Mouse (Mus musculus): ENCODE measurements around the gene Slc12a6. TPM values are rescaled to one million over a fixed set of nuclear protein-coding genes. Genes with fewer than 3 reads are reported as not detected.

Slc12a6 gene
- total and polyA plus RNA-seq, 2 experiments from 2014 or later = 14.1 to 69.7 TPM

- TF ChIP-seq CTCF (IDR thresholded peaks at IDR 0.05) = no peak
- Histone ChIP-seq H3K27ac (ENCODE audit: low read depth, low read length) (no peak overlapping the region), H3K4me1 (ENCODE audit: insufficient read depth, low read length) (no peaks in the 10 kb centered on the region; the same call in 1 of the 2 replicates), H3K4me2 (ENCODE audit: low read depth, low read length, poor library complexity, severe bottlenecking) (no peak overlapping the region), H3K36me3 (ENCODE audit: insufficient read depth, low read length) (peaks cover 41% of the 10 kb centered on the region), H3K4me3 (ENCODE audit: low read depth, low read length) (no peak overlapping the region), H3K27me3 (ENCODE audit: insufficient read depth, low read length) (no peaks in the 10 kb centered on the region), H3K9me3 (ENCODE audit: low read length) (no peaks in the 10 kb centered on the region), H3K9ac (replicated peaks; ENCODE audit: low read length, poor library complexity, severe bottlenecking) (no peak overlapping the region)
- DNase-seq (ENCODE audit: low spot score) (no peak), ATAC-seq (ENCODE audit: low FRiP score) (no peak)
- 93% methylated on average over 5 of the region's 5 CpGs for WGBS
Measured at GRCm38 (mm10) chr2:112245307-112245706, 20.3 kb upstream of the Slc12a6 start.

GRCm38 (mm10) chr2:112246193-112246592 is 19.4 kb upstream of the Slc12a6 start:
- Histone ChIP-seq H3K36me3 (ENCODE audit: insufficient read depth, low read length) (peaks cover 41% of the 10 kb centered on the region), H3K4me1 (ENCODE audit: insufficient read depth, low read length) (no peaks in the 10 kb centered on the region; the same call in 1 of the 2 replicates), H3K9ac (replicated peaks; ENCODE audit: low read length, poor library complexity, severe bottlenecking) (no peak overlapping the region), H3K9me3 (ENCODE audit: low read length) (no peaks in the 10 kb centered on the region), H3K4me3 (ENCODE audit: low read depth, low read length) (no peak overlapping the region), H3K4me2 (ENCODE audit: low read depth, low read length, poor library complexity, severe bottlenecking) (no peak overlapping the region), H3K27me3 (ENCODE audit: insufficient read depth, low read length) (no peaks in the 10 kb centered on the region), H3K27ac (ENCODE audit: low read depth, low read length) (no peak overlapping the region)
- WGBS = 90% methylated on average over 6 of the region's 6 CpGs
- TF ChIP-seq CTCF (IDR thresholded peaks at IDR 0.05) = no peak
- ATAC-seq (ENCODE audit: low FRiP score) (no peak), DNase-seq (ENCODE audit: low spot score) (no peak)

GRCm38 (mm10) chr2:112247323-112247722 is 18.3 kb upstream of the Slc12a6 start:
- no peak for TF ChIP-seq CTCF (IDR thresholded peaks at IDR 0.05)
- Histone ChIP-seq H3K4me2 (ENCODE audit: low read depth, low read length, poor library complexity, severe bottlenecking) (no peak overlapping the region), H3K36me3 (ENCODE audit: insufficient read depth, low read length) (peaks cover 40% of the 10 kb centered on the region), H3K9me3 (ENCODE audit: low read length) (no peaks in the 10 kb centered on the region), H3K27me3 (ENCODE audit: insufficient read depth, low read length) (no peaks in the 10 kb centered on the region), H3K27ac (ENCODE audit: low read depth, low read length) (no peak overlapping the region), H3K9ac (replicated peaks; ENCODE audit: low read length, poor library complexity, severe bottlenecking) (no peak overlapping the region), H3K4me3 (ENCODE audit: low read depth, low read length) (no peak overlapping the region), H3K4me1 (ENCODE audit: insufficient read depth, low read length) (no peaks in the 10 kb centered on the region)
- DNase-seq (ENCODE audit: low spot score) (no peak), ATAC-seq (ENCODE audit: low FRiP score) (no peak)
- 80% methylated on average over 10 of the region's 10 CpGs for WGBS

GRCm38 (mm10) chr2:112249780-112250453 is 15.7 kb upstream of the Slc12a6 start:
- no peak overlapping the region for H3K9ac ChIP-seq (replicated peaks; ENCODE audit: low read length, poor library complexity, severe bottlenecking)
- H3K9me3 ChIP-seq (ENCODE audit: low read length) = no peaks in the 10 kb centered on the region
- peaks cover 31% of the 10 kb centered on the region for H3K36me3 ChIP-seq (ENCODE audit: insufficient read depth, low read length)
- no peak overlapping the region for H3K4me2 ChIP-seq (ENCODE audit: low read depth, low read length, poor library complexity, severe bottlenecking)
- H3K4me1 ChIP-seq (ENCODE audit: insufficient read depth, low read length) = no peaks in the 10 kb centered on the region
- H3K27ac ChIP-seq (ENCODE audit: low read depth, low read length) = no peak overlapping the region
- TF ChIP-seq CTCF (IDR thresholded peaks at IDR 0.05) = no peak
- H3K27me3 ChIP-seq (ENCODE audit: insufficient read depth, low read length) = no peaks in the 10 kb centered on the region
- WGBS = 93% methylated on average over 10 of the region's 10 CpGs
- no peak for ATAC-seq (ENCODE audit: low FRiP score)
- DNase-seq (ENCODE audit: low spot score) = no peak
- H3K4me3 ChIP-seq (ENCODE audit: low read depth, low read length) = no peak overlapping the region

GRCm38 (mm10) chr2:112254675-112255515 is 10.7 kb upstream of the Slc12a6 start:
- no peaks in the 10 kb centered on the region for H3K9me3 ChIP-seq (ENCODE audit: low read length)
- no peak overlapping the region for H3K4me2 ChIP-seq (ENCODE audit: low read depth, low read length, poor library complexity, severe bottlenecking)
- no peak for TF ChIP-seq CTCF (IDR thresholded peaks at IDR 0.05)
- WGBS = 70% methylated on average over 7 of the region's 7 CpGs
- no peak overlapping the region for H3K4me3 ChIP-seq (ENCODE audit: low read depth, low read length)
- no peaks in the 10 kb centered on the region for H3K27me3 ChIP-seq (ENCODE audit: insufficient read depth, low read length)
- DNase-seq (ENCODE audit: low spot score) (no peak), ATAC-seq (ENCODE audit: low FRiP score) (no peak)
- no peak overlapping the region for H3K9ac ChIP-seq (replicated peaks; ENCODE audit: low read length, poor library complexity, severe bottlenecking)
- no peaks in the 10 kb centered on the region for H3K4me1 ChIP-seq (ENCODE audit: insufficient read depth, low read length)
- H3K27ac ChIP-seq (ENCODE audit: low read depth, low read length) = no peak overlapping the region
- H3K36me3 ChIP-seq (ENCODE audit: insufficient read depth, low read length) = peaks cover 4% of the 10 kb centered on the region; the same call in 1 of the 2 replicates
